Mouse (Mus musculus): ENCODE data around the gene Podxl2.

- TF ChIP-seq POLR2A (IDR thresholded peaks at IDR 0.05; ENCODE audit: low read depth, low read length), result no peak
- TF ChIP-seq CTCF (IDR thresholded peaks at IDR 0.05; ENCODE audit: extremely low read depth, insufficient read depth, insufficient read length, insufficient replicate concordance), result no peak
These were observed 4.2 kb downstream of the Podxl2 start for GRCm38 (mm10) chr6:88870594-88870993.

All from spleen, adult 2 months (tissue).